Mouse (Mus musculus) liver, embryonic 14.5 days (tissue): ENCODE measurements around the gene Lhx8. TPM values are rescaled to one million over a fixed set of nuclear protein-coding genes. Genes with fewer than 3 reads are reported as not detected.

Experiments used
- ATAC-seq: fragments of 200-750 bp; cut with Nextera tagmentation; 2 replicates; pipeline ENCODE4 v1.8.0; 2017; ENCODE audit warnings: moderate number of reproducible peaks, mild to moderate bottlenecking, moderate library complexity; ENCODE audit not compliant: insufficient read depth
- DNase-seq, 3 experiments: peaks; one replicate each; pipeline ENCODE4 v3.0.0-alpha.2; 2012 to 2013; ENCODE audit warnings: low read depth in 3 of 3, low spot score in 3 of 3
- H3K27ac ChIP-seq: fragments of 300-500 bp; sonication (generic); 2 replicates; pipeline ENCODE4 v1.5.1; 2014; ENCODE audit warnings: moderate library complexity, mild to moderate bottlenecking, control low read depth, inconsistent platforms
- H3K27me3 ChIP-seq: fragments of 300-500 bp; sonication (generic); 2 replicates; pipeline ENCODE4 v1.6.1; 2014; ENCODE audit warnings: mild to moderate bottlenecking, low read length, moderate library complexity; ENCODE audit not compliant: control insufficient read depth, insufficient read depth
- H3K36me3 ChIP-seq: fragments of 300-500 bp; sonication (generic); replicated peaks from 2 replicates; pipeline ENCODE4 v1.6.1; 2014; ENCODE audit warnings: low read depth; ENCODE audit not compliant: control insufficient read depth, insufficient read depth
- H3K4me1 ChIP-seq, 2 experiments: fragments of 200-500 bp in 1 of 2; fragments of 300-500 bp in 1 of 2; sonication (generic) in 1 of 2; replicated peaks; 2 replicates each; pipeline ENCODE4 v1.6.1; 2012 to 2014; ENCODE audit warnings: antibody characterized with exemption in 1 of 2, inconsistent platforms in 1 of 2, low read length in 1 of 2; ENCODE audit not compliant: control insufficient read depth in 2 of 2, insufficient read depth in 2 of 2
- H3K4me2 ChIP-seq: fragments of 300-500 bp; sonication (generic); 2 replicates; pipeline ENCODE4 v1.6.1; 2014; ENCODE audit warnings: low read depth, mild to moderate bottlenecking, control low read depth, moderate library complexity
- H3K4me3 ChIP-seq, 2 experiments: fragments of 200-500 bp in 1 of 2; fragments of 300-500 bp in 1 of 2; sonication (generic) in 1 of 2; 2 replicates each; pipeline ENCODE4 v1.5.1; 2012 to 2014; ENCODE audit warnings: low read depth in 2 of 2, low read length in 2 of 2, mild to moderate bottlenecking in 2 of 2, control low read depth in 1 of 2, inconsistent platforms in 1 of 2, moderate library complexity in 1 of 2; ENCODE audit not compliant: insufficient read depth in 1 of 2
- H3K9ac ChIP-seq: fragments of 300-500 bp; sonication (generic); replicated peaks from 2 replicates; pipeline ENCODE4 v1.6.1; 2014; ENCODE audit warnings: mild to moderate bottlenecking, control low read depth, moderate library complexity
- H3K9me3 ChIP-seq: fragments of 300-500 bp; sonication (generic); 2 replicates; pipeline ENCODE4 v1.6.1; 2016; ENCODE audit warnings: low read length, mixed read lengths; ENCODE audit not compliant: control insufficient read depth
- CTCF ChIP-seq: IDR thresholded peaks from 2 replicates; pipeline ENCODE4 v1.5.1; 2016; ENCODE audit warnings: antibody characterized with exemption, low read depth, control low read depth
- EP300 ChIP-seq: IDR thresholded peaks from 2 replicates; pipeline ENCODE4 v1.6.1; 2016; ENCODE audit warnings: antibody characterized with exemption, low read depth
- WGBS: fragments of 180-500 bp; shearing (Covaris S2); extraction: QIAGEN DNeasy Blood & Tissue Kit; methylation state at CpG from one replicate; pipeline ENCODE4 v1.1.7; 2014; ENCODE audit not compliant: insufficient replicate concordance; 5-methylcytosine and 5-hydroxymethylcytosine counted together
- polyA plus RNA-seq, 2 experiments: library from polyadenylated mRNA; depleted of rRNA in 1 of 2; stranded (reverse) in 1 of 2; unstranded in 1 of 2; fragments of >200 nt; fragmentation: Nextera tagmentation in 1 of 2; extraction: Ambion mirVana in 1 of 2; gene quantifications; 2 replicates each; pipeline versions ENCODE4 v1.2.1 to v1.2.3; 2012 to 2014

Lhx8 gene
- 0.04 TPM in 1 of 2 replicates, not detected in the other for polyA plus RNA-seq (2012; rRNA removed)
- not detected in 2 replicates for polyA plus RNA-seq (2014; fragmentation: Nextera tagmentation; extraction: Ambion mirVana)

DNA sequence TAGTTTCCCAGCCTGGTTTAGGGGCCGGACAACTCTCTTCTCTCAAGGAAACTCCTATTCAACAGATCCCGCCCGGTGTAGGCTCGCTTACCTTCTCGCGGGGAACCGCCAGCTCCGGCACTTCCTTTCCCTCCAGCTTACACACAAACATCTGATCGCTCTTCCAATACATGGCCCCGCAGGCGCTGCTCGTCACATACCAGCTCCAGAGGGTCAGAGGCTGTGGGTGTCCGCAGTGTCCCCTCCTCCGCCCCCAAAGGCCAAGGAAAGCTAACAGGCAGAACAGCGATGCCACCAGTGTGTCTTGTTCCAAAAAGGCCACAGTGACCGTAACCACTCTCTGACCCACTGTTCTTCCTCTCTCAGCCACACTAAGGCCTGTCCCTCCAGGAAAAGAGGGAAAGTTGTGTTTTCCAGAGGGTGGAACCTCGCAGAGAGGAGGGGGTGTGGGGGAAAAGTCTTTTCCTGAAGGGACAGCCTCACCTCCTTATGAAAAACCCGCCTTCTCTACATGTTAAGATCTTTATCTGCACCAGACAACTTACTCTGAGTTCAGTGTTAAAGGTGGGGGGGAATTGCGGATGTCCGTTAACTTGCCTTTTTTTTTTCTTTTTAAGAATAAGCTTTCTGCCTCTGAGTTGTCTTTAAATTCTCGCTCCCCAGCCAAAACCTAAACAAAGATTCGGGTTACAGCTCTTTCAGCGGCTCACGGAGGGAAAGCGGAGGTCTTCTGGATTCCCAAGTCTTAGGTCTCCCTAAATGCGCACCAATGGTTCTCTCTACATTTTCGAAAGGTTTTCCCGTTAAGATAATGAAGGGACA, at the start of gene Lhx8:
TSS of gene Lhx8 (minus strand) at position 479 of the 822 bp plus-strand sequence.
- peaks cover 98% of the 10 kb centered on the region for H3K27me3 ChIP-seq
- no peak within 1 kb of the TSS for H3K27ac ChIP-seq
- TF ChIP-seq CTCF (no peak), EP300 (no peak)
- H3K9me3 ChIP-seq, result no peaks in the 10 kb centered on the region
- H3K9ac ChIP-seq, result no peak within 1 kb of the TSS
- no peak within 1 kb of the TSS for H3K4me2 ChIP-seq
- no peaks in the 10 kb centered on the region for H3K36me3 ChIP-seq
- ATAC-seq (no peak), DNase-seq (no peak)
- H3K4me1 ChIP-seq, result no peaks in the 10 kb centered on the region
- WGBS, result under 1% methylated on average over 28 of the region's 28 CpGs
- no peak within 1 kb of the TSS for H3K4me3 ChIP-seq

DNA sequence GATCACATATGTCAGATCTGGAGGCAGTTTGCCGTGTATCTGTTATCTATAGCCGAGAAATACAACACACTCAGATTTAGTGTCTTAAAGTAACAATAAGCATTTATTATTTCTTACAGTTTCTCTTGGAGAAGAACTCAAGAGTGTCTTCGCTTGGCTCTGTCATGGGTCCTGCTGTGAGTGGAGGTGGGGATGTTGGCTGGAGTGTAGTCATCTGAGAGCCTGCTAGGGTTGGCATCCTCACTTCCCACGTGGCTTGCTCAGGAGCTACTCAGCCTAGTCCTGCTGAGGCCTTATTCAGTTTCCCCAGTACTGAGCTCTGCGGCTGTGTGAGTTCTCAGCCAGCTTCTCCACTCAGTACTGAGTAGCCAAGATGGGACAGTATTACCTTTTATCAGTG, 43.1 kb upstream of the Lhx8 start:
- no peak overlapping the region for H3K4me3 ChIP-seq
- TF ChIP-seq EP300 (no peak), CTCF (no peak)
- no peak overlapping the region for H3K4me2 ChIP-seq
- no peaks in the 10 kb centered on the region for H3K27me3 ChIP-seq
- no peak overlapping the region for H3K9ac ChIP-seq
- H3K9me3 ChIP-seq, result no peaks in the 10 kb centered on the region
- 43% methylated on average over 5 of the region's 5 CpGs for WGBS
- H3K27ac ChIP-seq, result no peak overlapping the region
- ATAC-seq, result no peak
- no peaks in the 10 kb centered on the region for H3K36me3 ChIP-seq
- no peak for DNase-seq
- no peaks in the 10 kb centered on the region for H3K4me1 ChIP-seq

DNA sequence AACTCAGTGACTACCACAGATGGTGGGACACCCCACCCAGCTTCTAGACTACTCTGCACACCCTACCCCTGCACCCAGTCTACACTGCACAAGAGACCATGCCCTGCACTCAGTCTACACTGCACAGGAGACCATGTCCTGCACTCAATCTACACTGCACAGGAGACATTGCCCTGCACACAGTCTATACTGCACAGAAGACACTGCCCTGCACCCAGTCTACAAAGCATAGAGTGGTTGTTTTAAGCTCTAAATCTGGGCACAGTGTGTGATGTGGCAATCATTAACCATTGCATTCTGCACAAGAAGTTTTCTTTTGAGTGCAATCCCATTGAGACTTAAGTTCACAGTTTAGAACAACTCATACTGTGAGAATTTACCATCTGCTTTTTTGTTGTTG, 42.2 kb upstream of the Lhx8 start:
- Histone ChIP-seq H3K27ac (no peak overlapping the region), H3K36me3 (no peaks in the 10 kb centered on the region), H3K4me3 (no peak overlapping the region), H3K4me1 (no peaks in the 10 kb centered on the region), H3K9me3 (no peaks in the 10 kb centered on the region), H3K27me3 (no peaks in the 10 kb centered on the region), H3K9ac (no peak overlapping the region), H3K4me2 (no peak overlapping the region)
- TF ChIP-seq EP300, result no peak
- no peak for TF ChIP-seq CTCF
- DNase-seq, result no peak
- no peak for ATAC-seq

DNA sequence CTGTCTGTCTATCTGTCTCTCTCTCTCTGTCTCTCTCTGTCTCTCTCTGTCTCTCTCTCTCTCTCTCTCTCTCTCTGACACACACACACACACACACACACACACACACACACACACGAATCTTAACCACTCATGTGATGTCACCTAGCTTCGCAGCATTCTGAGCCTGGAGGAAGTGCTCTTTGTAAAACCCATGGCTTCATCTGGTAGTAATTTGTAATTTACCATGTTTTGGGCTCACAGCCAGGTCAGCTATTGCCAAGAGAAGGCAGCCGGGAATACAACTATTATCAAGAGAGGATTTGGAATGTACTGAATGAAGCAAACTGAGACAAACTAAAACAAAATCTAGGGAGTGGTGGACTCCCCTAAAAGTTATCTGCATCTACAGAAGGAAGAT, 36.9 kb upstream of the Lhx8 start:
- no peak overlapping the region for H3K4me3 ChIP-seq
- ATAC-seq, result no peak
- H3K4me2 ChIP-seq, result no peak overlapping the region
- H3K27me3 ChIP-seq, result no peaks in the 10 kb centered on the region
- no peaks in the 10 kb centered on the region for H3K9me3 ChIP-seq
- H3K4me1 ChIP-seq, result no peaks in the 10 kb centered on the region
- 49% methylated on average over 3 of the region's 3 CpGs for WGBS
- H3K27ac ChIP-seq, result no peak overlapping the region
- TF ChIP-seq EP300, result no peak
- no peak for TF ChIP-seq CTCF
- no peaks in the 10 kb centered on the region for H3K36me3 ChIP-seq
- no peak for DNase-seq
- H3K9ac ChIP-seq, result no peak overlapping the region

DNA sequence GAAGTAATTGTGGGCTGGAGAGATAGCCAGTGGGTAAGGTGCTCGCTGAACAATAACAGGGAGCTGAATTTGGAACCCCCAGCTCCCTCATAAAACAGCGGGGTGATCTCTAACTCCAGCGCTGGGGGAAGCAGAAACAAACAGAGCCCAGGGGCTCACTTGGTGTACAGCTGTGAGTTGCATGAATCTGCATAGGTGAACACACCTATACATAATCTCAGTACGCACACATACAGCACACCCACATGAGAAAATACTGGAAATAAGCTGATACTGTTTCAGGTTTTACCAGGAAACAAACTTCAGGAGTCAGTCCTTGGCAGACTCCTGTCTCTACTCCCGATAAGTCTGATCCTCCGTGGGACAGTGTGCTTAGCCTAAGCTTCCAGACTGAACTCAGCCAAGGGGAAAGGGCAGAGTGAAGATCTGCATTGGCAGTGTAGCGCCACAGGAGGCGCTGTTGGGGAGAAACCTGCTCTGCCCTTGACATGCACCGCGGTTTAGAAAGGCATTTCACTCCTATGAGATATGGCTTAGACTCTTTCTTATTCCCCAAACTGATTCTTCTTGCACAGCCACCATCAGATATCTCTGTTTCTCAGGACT, 34.2 kb upstream of the Lhx8 start:
- 21% methylated on average over 10 of the region's 10 CpGs for WGBS
- no peaks in the 10 kb centered on the region for H3K4me1 ChIP-seq
- ATAC-seq (no peak), DNase-seq (no peak)
- no peak for TF ChIP-seq EP300
- peak; percentile 60 for TF ChIP-seq CTCF
- no peak overlapping the region for H3K4me3 ChIP-seq
- H3K27me3 ChIP-seq, result no peaks in the 10 kb centered on the region
- H3K4me2 ChIP-seq, result no peak overlapping the region
- H3K9me3 ChIP-seq, result no peaks in the 10 kb centered on the region
- H3K36me3 ChIP-seq, result no peaks in the 10 kb centered on the region
- no peak overlapping the region for H3K9ac ChIP-seq
- H3K27ac ChIP-seq, result no peak overlapping the region
